Mouse (Mus musculus): ENCODE measurements around the gene Ccdc62. TPM values are rescaled to one million over a fixed set of nuclear protein-coding genes. Genes with fewer than 3 reads are reported as not detected.

Gene Ccdc62
- polyA plus RNA-seq, 1 experiment from 2014 or later, result 5.1 TPM

GRCm38 (mm10) chr5:123973299-123974178 is 43.1 kb downstream of the Ccdc62 start, which contains the start of gene Hip1r:
Hip1r (plus strand) TSS chr5:123973628.
- Histone ChIP-seq H3K9me3 (no peaks in the 10 kb centered on the region), H3K9ac (replicated peaks) (peak within 1 kb of the TSS; percentile 82), H3K27ac (peak within 1 kb of the TSS; percentile 52; the same call in 1 of the 2 replicates), H3K4me2 (replicated peaks) (peak within 1 kb of the TSS; percentile 68), H3K4me3 (replicated peaks) (peak within 1 kb of the TSS; percentile 71), H3K27me3 (peaks cover 21% of the 10 kb centered on the region), H3K36me3 (no peaks in the 10 kb centered on the region), H3K4me1 (replicated peaks) (peaks cover 27% of the 10 kb centered on the region)
- WGBS, result under 1% methylated on average over 83 of the region's 106 CpGs
- ATAC-seq, result peak; percentile 85

- Histone ChIP-seq H3K9ac (replicated peaks) (peak overlapping the region; percentile 82), H3K9me3 (no peaks in the 10 kb centered on the region), H3K4me3 (replicated peaks) (peak overlapping the region; percentile 71), H3K4me2 (replicated peaks) (peak overlapping the region; percentile 68), H3K27me3 (peaks cover 21% of the 10 kb centered on the region), H3K36me3 (no peaks in the 10 kb centered on the region), H3K4me1 (replicated peaks) (peaks cover 29% of the 10 kb centered on the region), H3K27ac (0 out of 2 replicates have a peak overlapping the region, but pooled peaks have one; percentile 52)
- under 1% methylated on average over 14 of the region's 14 CpGs for WGBS
- no peak for ATAC-seq
Observed at GRCm38 (mm10) chr5:123974179-123974485, 43.7 kb downstream of the Ccdc62 start.

- Histone ChIP-seq H3K36me3 (no peaks in the 10 kb centered on the region), H3K27me3 (peaks cover 21% of the 10 kb centered on the region), H3K9me3 (no peaks in the 10 kb centered on the region), H3K9ac (replicated peaks) (peak overlapping the region; percentile 82; the same call in 1 of the 2 replicates), H3K27ac (no peak overlapping the region), H3K4me3 (replicated peaks) (peak overlapping the region; percentile 71), H3K4me1 (replicated peaks) (peaks cover 35% of the 10 kb centered on the region), H3K4me2 (replicated peaks) (peak overlapping the region; percentile 68)
- no peak for ATAC-seq
- 27% methylated on average over 11 of the region's 11 CpGs for WGBS
Observed at GRCm38 (mm10) chr5:123974616-123975111, 44.2 kb downstream of the Ccdc62 start.

GRCm38 (mm10) chr5:123975668-123976180 is 45.2 kb downstream of the Ccdc62 start:
- H3K27ac ChIP-seq, result no peak overlapping the region
- ATAC-seq, result no peak
- no peaks in the 10 kb centered on the region for H3K36me3 ChIP-seq
- no peaks in the 10 kb centered on the region for H3K9me3 ChIP-seq
- H3K4me1 ChIP-seq (replicated peaks), result peaks cover 35% of the 10 kb centered on the region
- H3K4me3 ChIP-seq (replicated peaks), result no peak overlapping the region
- WGBS, result 75% methylated on average over 6 of the region's 6 CpGs
- peaks cover 21% of the 10 kb centered on the region for H3K27me3 ChIP-seq
- H3K4me2 ChIP-seq (replicated peaks), result no peak overlapping the region
- H3K9ac ChIP-seq (replicated peaks), result no peak overlapping the region

- Histone ChIP-seq H3K9me3 (no peaks in the 10 kb centered on the region), H3K4me1 (replicated peaks) (peaks cover 35% of the 10 kb centered on the region), H3K4me2 (replicated peaks) (no peak overlapping the region), H3K4me3 (replicated peaks) (no peak overlapping the region), H3K9ac (replicated peaks) (no peak overlapping the region), H3K27ac (no peak overlapping the region), H3K27me3 (peaks cover 21% of the 10 kb centered on the region), H3K36me3 (no peaks in the 10 kb centered on the region)
- no peak for ATAC-seq
- 52% methylated on average over 3 of the region's 3 CpGs for WGBS
Observed at GRCm38 (mm10) chr5:123977231-123977630, 46.8 kb downstream of the Ccdc62 start.

GRCm38 (mm10) chr5:123978131-123978530 is 47.7 kb downstream of the Ccdc62 start:
- Histone ChIP-seq H3K9me3 (no peaks in the 10 kb centered on the region), H3K4me2 (replicated peaks) (no peak overlapping the region), H3K36me3 (no peaks in the 10 kb centered on the region), H3K4me3 (replicated peaks) (no peak overlapping the region), H3K27me3 (peaks cover 21% of the 10 kb centered on the region), H3K27ac (no peak overlapping the region), H3K4me1 (replicated peaks) (peaks cover 34% of the 10 kb centered on the region), H3K9ac (replicated peaks) (no peak overlapping the region)
- WGBS, result 84% methylated on average over 5 of the region's 5 CpGs
- no peak for ATAC-seq

- 75% methylated on average over 18 of the region's 18 CpGs for WGBS
- ATAC-seq, result no peak
- H3K9me3 ChIP-seq, result no peaks in the 10 kb centered on the region
- no peak overlapping the region for H3K4me2 ChIP-seq (replicated peaks)
- no peaks in the 10 kb centered on the region for H3K36me3 ChIP-seq
- H3K27me3 ChIP-seq, result peaks cover 21% of the 10 kb centered on the region
- no peak overlapping the region for H3K9ac ChIP-seq (replicated peaks)
- no peak overlapping the region for H3K27ac ChIP-seq
- H3K4me1 ChIP-seq (replicated peaks), result peaks cover 26% of the 10 kb centered on the region
- H3K4me3 ChIP-seq (replicated peaks), result no peak overlapping the region
Observed at GRCm38 (mm10) chr5:123979221-123979979, 48.9 kb downstream of the Ccdc62 start.

- Histone ChIP-seq H3K9me3 (no peaks in the 10 kb centered on the region), H3K4me2 (replicated peaks) (no peak overlapping the region), H3K4me1 (replicated peaks) (peaks cover 21% of the 10 kb centered on the region), H3K9ac (replicated peaks) (no peak overlapping the region), H3K27ac (no peak overlapping the region), H3K36me3 (no peaks in the 10 kb centered on the region), H3K27me3 (peaks cover 17% of the 10 kb centered on the region), H3K4me3 (replicated peaks) (no peak overlapping the region)
- ATAC-seq, result no peak
- WGBS, result 61% methylated on average over 4 of the region's 4 CpGs
Observed at GRCm38 (mm10) chr5:123979980-123980369, 49.5 kb downstream of the Ccdc62 start.

- Histone ChIP-seq H3K4me1 (replicated peaks) (peaks cover 15% of the 10 kb centered on the region), H3K9ac (replicated peaks) (no peak overlapping the region), H3K36me3 (no peaks in the 10 kb centered on the region), H3K4me3 (replicated peaks) (no peak overlapping the region), H3K27me3 (peaks cover 10% of the 10 kb centered on the region), H3K4me2 (replicated peaks) (no peak overlapping the region), H3K9me3 (no peaks in the 10 kb centered on the region), H3K27ac (no peak overlapping the region)
- no peak for ATAC-seq
- WGBS, result 87% methylated on average over 9 of the region's 9 CpGs
Observed at GRCm38 (mm10) chr5:123980521-123981249, 50.2 kb downstream of the Ccdc62 start.

GRCm38 (mm10) chr5:123981250-123981554 is 50.7 kb downstream of the Ccdc62 start:
- no peak for ATAC-seq
- Histone ChIP-seq H3K27ac (no peak overlapping the region), H3K27me3 (peaks cover 5% of the 10 kb centered on the region; the same call in 1 of the 2 replicates), H3K4me3 (replicated peaks) (no peak overlapping the region), H3K4me2 (replicated peaks) (no peak overlapping the region), H3K4me1 (replicated peaks) (peaks cover 15% of the 10 kb centered on the region; the same call in 1 of the 2 replicates), H3K9me3 (no peaks in the 10 kb centered on the region), H3K9ac (replicated peaks) (no peak overlapping the region), H3K36me3 (no peaks in the 10 kb centered on the region)
- 92% methylated on average over 6 of the region's 6 CpGs for WGBS

- Histone ChIP-seq H3K27ac (no peak overlapping the region), H3K4me3 (replicated peaks) (no peak overlapping the region), H3K27me3 (peaks cover under 1% of the 10 kb centered on the region; the same call in 1 of the 2 replicates), H3K9ac (replicated peaks) (no peak overlapping the region), H3K4me1 (replicated peaks) (peaks cover 8% of the 10 kb centered on the region; the same call in 1 of the 2 replicates), H3K36me3 (no peaks in the 10 kb centered on the region), H3K9me3 (no peaks in the 10 kb centered on the region), H3K4me2 (replicated peaks) (no peak overlapping the region)
- ATAC-seq, result no peak
- 79% methylated on average over 11 of the region's 11 CpGs for WGBS
Observed at GRCm38 (mm10) chr5:123982838-123983237, 52.4 kb downstream of the Ccdc62 start.

Data from midbrain, embryonic 13.5 days (tissue).